ENCODE assay signal across 10 mouse cellular contexts in genomic region chr5:96176879-96177358, GRCm38 (mm10). TPM values are rescaled to one million over a fixed set of nuclear protein-coding genes. Genes with fewer than 3 reads are reported as not detected.
DNase-seq lines count a peak whose midpoint lies in the region; ATAC-seq lines count a peak whose summit lies in the region.
"Had no signal": no experiment of that assay in that cellular context is flagged by ENCODE, and none has a peak within 500 bp of the region (broad histone marks: within the 10 kb centered on the region; RNA-seq: fewer than 3 reads in every experiment).

No protein-coding gene starts in this region.

- DNase-seq in kidney, adult 9 months = no peak
- DNase-seq in thymus, postnatal 14 days = peak; percentile 18
- DNase-seq in thymus, adult 18-20 months = no peak
- no peak for DNase-seq in right cerebral cortex, adult 2 months (ENCODE audit: low spot score in 2 of 2)
- no peak for DNase-seq in frontal cortex, adult 2 months (ENCODE audit: extremely low spot score in 1 of 2, low spot score in 1 of 2)
- no peak for DNase-seq in right cerebral cortex, postnatal 36 days (ENCODE audit: low spot score in 2 of 2)
- DNase-seq: kidney, postnatal 10 days had no signal

- H3K4me1 ChIP-seq in kidney, embryonic 16.5 days (ENCODE audit: insufficient read depth, low read length) = 0 out of 2 replicates have a peak, but pooled peaks cover 4% of the 10 kb centered on the region
- peaks cover 14% of the 10 kb centered on the region for H3K4me1 ChIP-seq in limb, embryonic 13.5 days
- H3K4me1 ChIP-seq: heart, embryonic 15.5 days had no signal

- no peaks in the 10 kb centered on the region for H3K9me3 ChIP-seq in kidney, embryonic 16.5 days (ENCODE audit: low read length)
- no peaks in the 10 kb centered on the region for H3K9me3 ChIP-seq in limb, embryonic 13.5 days
- H3K9me3 ChIP-seq: heart, embryonic 15.5 days had no signal

- H3K36me3 ChIP-seq in kidney, embryonic 16.5 days (ENCODE audit: insufficient read depth, low read length) = no peaks in the 10 kb centered on the region
- no peaks in the 10 kb centered on the region for H3K36me3 ChIP-seq in limb, embryonic 13.5 days
- H3K36me3 ChIP-seq: heart, embryonic 15.5 days had no signal

- no peak overlapping the region for H3K27ac ChIP-seq in kidney, embryonic 16.5 days (ENCODE audit: low read length)
- H3K27ac ChIP-seq in limb, embryonic 13.5 days = peak overlapping the region; percentile 48; the same call in 1 of the 2 replicates
- H3K27ac ChIP-seq: heart, embryonic 15.5 days had no signal

- no peak for ATAC-seq in kidney, embryonic 16.5 days (ENCODE audit: low FRiP score, low TSS enrichment)
- ATAC-seq in limb, embryonic 13.5 days (ENCODE audit: low FRiP score, low read depth) = peak; percentile 72; the same call in 1 of the 2 replicates

- H3K9ac ChIP-seq in kidney, embryonic 16.5 days (replicated peaks; ENCODE audit: low read length) = no peak overlapping the region
- H3K9ac ChIP-seq in limb, embryonic 13.5 days = no peak overlapping the region
- H3K9ac ChIP-seq: heart, embryonic 15.5 days had no signal

- WGBS in kidney, embryonic 16.5 days = 50% methylated on average over 11 of the region's 11 CpGs
- WGBS in limb, embryonic 13.5 days = 49% methylated on average over 11 of the region's 11 CpGs

- no peak overlapping the region for H3K4me3 ChIP-seq in kidney, embryonic 16.5 days (ENCODE audit: low read length)
- H3K4me3 ChIP-seq in limb, embryonic 13.5 days = peak overlapping the region; percentile 34
- H3K4me3 ChIP-seq: heart, embryonic 15.5 days had no signal

- peak overlapping the region; percentile 22 for H3K4me2 ChIP-seq in kidney, embryonic 16.5 days (replicated peaks; ENCODE audit: low read depth, low read length)
- H3K4me2 ChIP-seq in limb, embryonic 13.5 days (replicated peaks) = peak overlapping the region; percentile 60
- H3K4me2 ChIP-seq: heart, embryonic 15.5 days had no signal

- H3K27me3 ChIP-seq in kidney, embryonic 16.5 days (ENCODE audit: insufficient read depth, low read length) = no peaks in the 10 kb centered on the region
- H3K27me3 ChIP-seq in limb, embryonic 13.5 days = no peaks in the 10 kb centered on the region
- H3K27me3 ChIP-seq: heart, embryonic 15.5 days had no signal

RNA-seq across cellular contexts. Expression of gene Cnot6l, which starts 12.9 kb away (rescaled TPM):
- polyA plus RNA-seq in kidney, embryonic 16.5 days (2015; fragmentation: Nextera tagmentation; extraction: Ambion mirVana) = 18.4 and 23.9 TPM in 2 replicates
- polyA plus RNA-seq in limb, embryonic 13.5 days (2015; fragmentation: Nextera tagmentation; extraction: Ambion mirVana) = 23.3 and 26.2 TPM in 2 replicates
- 17.7 and 18.0 TPM in 2 replicates for polyA plus RNA-seq in frontal cortex, adult 2 months (2012; rRNA removed)

RNA-seq across cellular contexts. Expression of gene Mrpl1, which starts 32.4 kb away (rescaled TPM):
- 24.7 and 26.8 TPM in 2 replicates for polyA plus RNA-seq in kidney, embryonic 16.5 days (2015; fragmentation: Nextera tagmentation; extraction: Ambion mirVana)
- 21.4 and 22.2 TPM in 2 replicates for polyA plus RNA-seq in limb, embryonic 13.5 days (2015; fragmentation: Nextera tagmentation; extraction: Ambion mirVana)
- polyA plus RNA-seq in frontal cortex, adult 2 months (2012; rRNA removed) = 10.1 and 10.6 TPM in 2 replicates
